Mouse (Mus musculus) embryonic facial prominence, embryonic 11.5 days (tissue): ENCODE results near the gene Soat2. TPM values are rescaled to one million over a fixed set of nuclear protein-coding genes. Genes with fewer than 3 reads are reported as not detected.
A peak's percentile ranks its signal among the peaks of the same experiment; 100 is the strongest.

Experiments used
- ATAC-seq: fragments of 200-750 bp; cut with Nextera tagmentation; replicated peaks from 2 replicates; pipeline ENCODE4 v1.8.0; 2017; ENCODE audit warnings: low read depth; ENCODE audit not compliant: insufficient number of reproducible peaks, low FRiP score, low TSS enrichment
- DNase-seq: peaks from one replicate; pipeline ENCODE4 v3.0.0-alpha.2; 2015; ENCODE audit warnings: low spot score
- H3K27ac ChIP-seq: fragments of 300-500 bp; sonication (generic); replicated peaks from 2 replicates; pipeline ENCODE4 v1.5.1; 2014; ENCODE audit warnings: mild to moderate bottlenecking, low read depth, low read length, control low read depth
- H3K27me3 ChIP-seq: fragments of 300-500 bp; sonication (generic); 2 replicates; pipeline ENCODE4 v1.6.1; 2014; ENCODE audit warnings: mild to moderate bottlenecking, low read length, moderate library complexity, mixed read lengths; ENCODE audit not compliant: control insufficient read depth, insufficient read depth
- H3K36me3 ChIP-seq: fragments of 300-500 bp; sonication (generic); replicated peaks from 2 replicates; pipeline ENCODE4 v1.6.1; 2014; ENCODE audit warnings: low read depth, mild to moderate bottlenecking, low read length, moderate library complexity, mixed read lengths; ENCODE audit not compliant: control insufficient read depth, insufficient read depth
- H3K4me1 ChIP-seq: fragments of 300-500 bp; sonication (generic); 2 replicates; pipeline ENCODE4 v1.6.1; 2014; ENCODE audit warnings: low read length, mixed read lengths; ENCODE audit not compliant: control insufficient read depth, insufficient read depth
- H3K4me2 ChIP-seq: fragments of 300-500 bp; sonication (generic); 2 replicates; pipeline ENCODE4 v1.6.1; 2014; ENCODE audit warnings: low read depth, mild to moderate bottlenecking, control low read depth, low read length, moderate library complexity
- H3K4me3 ChIP-seq: fragments of 300-500 bp; sonication (generic); 2 replicates; pipeline ENCODE4 v1.5.1; 2014; ENCODE audit warnings: low read depth, low read length, control low read depth
- H3K9ac ChIP-seq: fragments of 300-500 bp; sonication (generic); replicated peaks from 2 replicates; pipeline ENCODE4 v1.6.1; 2014; ENCODE audit warnings: mild to moderate bottlenecking, control low read depth, low read length
- H3K9me3 ChIP-seq: fragments of 300-500 bp; sonication (generic); replicated peaks from 2 replicates; pipeline ENCODE4 v1.6.1; 2016; ENCODE audit warnings: mild to moderate bottlenecking, low read length, inconsistent platforms, mixed read lengths; ENCODE audit not compliant: control insufficient read depth
- WGBS: fragments of 180-500 bp; shearing (Covaris S2); extraction: QIAGEN DNeasy Blood & Tissue Kit; methylation state at CpG from one replicate; pipeline ENCODE4 v1.1.7; 2014; 5-methylcytosine and 5-hydroxymethylcytosine counted together
- polyA plus RNA-seq: library from polyadenylated mRNA; unstranded; fragments of >200 nt; fragmentation: Nextera tagmentation; extraction: Ambion mirVana; gene quantifications from 2 replicates; pipeline ENCODE4 v1.2.1, GENCODE M21; 2014

The Soat2 gene
- polyA plus RNA-seq, 1 experiment from 2014 or later = not detected

DNA sequence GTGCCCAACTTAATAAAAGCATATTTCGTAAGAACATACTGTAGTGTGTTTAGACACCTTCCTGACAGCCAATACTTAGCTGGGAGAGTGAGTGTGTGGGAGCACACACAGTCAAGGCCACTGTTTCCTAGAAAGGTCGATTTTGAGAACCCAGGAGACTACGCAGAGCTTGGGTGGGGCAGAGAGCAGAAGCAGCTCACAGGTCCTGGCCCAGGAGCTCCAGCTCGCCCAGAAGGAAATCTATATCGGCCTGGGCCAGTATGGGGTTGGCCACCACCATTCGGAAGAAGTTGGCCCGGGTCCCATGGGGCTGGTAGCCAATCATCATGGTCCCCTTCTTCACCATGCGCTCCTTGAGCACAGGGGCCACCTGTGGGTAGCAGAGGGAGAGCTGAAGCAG lies 27.1 kb downstream of the Soat2 start:
- H3K36me3 ChIP-seq = no peaks in the 10 kb centered on the region
- H3K9ac ChIP-seq = no peak overlapping the region
- DNase-seq (no peak), ATAC-seq (no peak)
- no peak overlapping the region for H3K4me3 ChIP-seq
- no peak overlapping the region for H3K4me2 ChIP-seq
- H3K27me3 ChIP-seq = no peaks in the 10 kb centered on the region
- no peak overlapping the region for H3K27ac ChIP-seq
- WGBS = 92% methylated on average over 8 of the region's 8 CpGs
- no peaks in the 10 kb centered on the region for H3K4me1 ChIP-seq
- no peaks in the 10 kb centered on the region for H3K9me3 ChIP-seq

DNA sequence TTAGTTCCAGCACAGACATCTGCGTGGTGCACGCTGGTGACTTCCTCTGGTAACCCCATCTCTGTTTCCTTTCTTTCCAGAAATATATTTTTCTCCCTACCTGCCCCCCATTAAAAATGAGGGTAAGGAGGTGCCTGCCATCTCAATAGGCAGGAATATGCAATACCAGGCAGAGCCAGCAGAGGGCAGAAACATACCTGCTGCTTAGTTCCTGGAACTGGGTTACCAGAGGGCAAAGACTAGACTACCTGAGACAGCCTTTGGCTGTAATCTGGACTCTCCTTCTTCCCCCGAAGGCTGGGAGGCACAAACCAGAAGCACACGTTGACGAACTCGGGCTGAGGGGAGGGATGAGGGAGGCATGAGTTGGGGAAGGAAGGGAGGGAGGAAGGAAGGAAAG lies 28.0 kb downstream of the Soat2 start:
- H3K36me3 ChIP-seq = no peaks in the 10 kb centered on the region
- no peak overlapping the region for H3K4me3 ChIP-seq
- no peak overlapping the region for H3K9ac ChIP-seq
- H3K27ac ChIP-seq = no peak overlapping the region
- no peaks in the 10 kb centered on the region for H3K4me1 ChIP-seq
- no peaks in the 10 kb centered on the region for H3K9me3 ChIP-seq
- 11% methylated on average over 6 of the region's 6 CpGs for WGBS
- no peak overlapping the region for H3K4me2 ChIP-seq
- ATAC-seq (no peak), DNase-seq (peak; percentile 84)
- no peaks in the 10 kb centered on the region for H3K27me3 ChIP-seq

DNA sequence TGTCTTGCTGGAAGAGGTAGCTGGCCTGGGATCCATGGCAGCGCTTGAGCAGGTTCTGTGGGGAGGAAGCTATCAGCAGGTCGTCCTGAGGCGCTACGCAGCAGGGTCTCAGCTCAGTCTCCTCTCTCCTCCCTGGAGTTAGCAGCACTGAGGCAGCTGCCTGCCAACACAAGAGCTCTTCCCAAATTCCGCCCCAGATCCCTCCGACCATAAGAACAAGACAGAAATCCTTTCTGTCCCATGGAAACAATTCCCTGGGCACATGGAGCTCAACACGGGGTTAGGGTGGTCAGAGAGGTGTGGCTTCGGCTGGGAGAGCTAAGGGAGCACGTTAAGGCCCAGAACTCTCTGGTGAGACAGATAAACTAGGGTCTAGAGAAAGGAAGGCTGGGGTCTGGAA lies 28.8 kb downstream of the Soat2 start:
- DNase-seq (no peak), ATAC-seq (no peak)
- Histone ChIP-seq H3K27me3 (no peaks in the 10 kb centered on the region), H3K4me3 (no peak overlapping the region), H3K36me3 (no peaks in the 10 kb centered on the region), H3K27ac (no peak overlapping the region), H3K4me1 (no peaks in the 10 kb centered on the region), H3K4me2 (no peak overlapping the region), H3K9me3 (no peaks in the 10 kb centered on the region), H3K9ac (no peak overlapping the region)
- 84% methylated on average over 9 of the region's 9 CpGs for WGBS

DNA sequence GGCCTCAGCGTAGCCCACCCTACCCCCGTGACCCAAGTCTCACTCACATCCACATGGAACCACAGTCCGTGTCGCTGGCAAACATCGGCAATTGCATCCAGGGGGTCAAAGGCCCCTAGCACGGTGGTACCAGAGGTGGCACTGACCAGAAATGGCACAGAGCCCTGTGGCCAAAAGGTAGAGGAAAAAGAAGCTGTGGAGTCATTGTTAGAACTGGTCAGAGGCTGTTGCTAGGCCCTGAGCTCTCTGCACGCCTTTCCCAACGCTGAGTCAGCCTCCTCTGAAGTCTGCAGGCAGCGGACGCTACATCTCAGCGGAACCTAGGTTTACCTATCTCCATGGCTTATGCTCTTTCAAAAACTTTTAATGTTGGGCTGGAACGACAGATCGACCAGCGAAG lies 29.6 kb downstream of the Soat2 start:
- Histone ChIP-seq H3K36me3 (no peaks in the 10 kb centered on the region), H3K4me3 (no peak overlapping the region), H3K27me3 (no peaks in the 10 kb centered on the region), H3K4me2 (no peak overlapping the region), H3K27ac (no peak overlapping the region), H3K9me3 (no peaks in the 10 kb centered on the region), H3K9ac (no peak overlapping the region), H3K4me1 (no peaks in the 10 kb centered on the region)
- 91% methylated on average over 14 of the region's 14 CpGs for WGBS
- ATAC-seq (no peak), DNase-seq (no peak)

DNA sequence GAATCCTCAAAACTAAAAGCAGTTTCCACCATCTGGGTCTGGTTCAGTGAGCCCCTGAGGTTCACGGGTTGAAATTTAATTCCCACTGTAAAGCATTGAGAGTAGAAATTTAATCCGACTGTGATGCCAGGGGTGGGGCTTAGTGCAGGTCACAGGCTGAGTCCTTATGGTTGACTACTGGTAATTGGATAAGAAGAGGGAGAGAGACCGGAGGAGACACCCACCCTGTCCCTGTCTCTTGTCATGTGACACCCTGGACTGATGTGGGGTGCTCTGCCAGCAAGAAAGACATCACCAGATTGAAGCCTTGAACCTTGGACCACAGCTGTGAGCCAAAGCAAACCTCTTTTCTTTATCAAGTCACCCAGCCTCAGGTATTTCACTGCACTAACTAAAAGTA lies 32.8 kb downstream of the Soat2 start:
- 53% methylated on average over 3 of the region's 3 CpGs for WGBS
- H3K9me3 ChIP-seq = no peaks in the 10 kb centered on the region
- no peaks in the 10 kb centered on the region for H3K36me3 ChIP-seq
- no peak overlapping the region for H3K4me2 ChIP-seq
- DNase-seq (peak; percentile 35), ATAC-seq (no peak)
- H3K9ac ChIP-seq = no peak overlapping the region
- H3K27me3 ChIP-seq = no peaks in the 10 kb centered on the region
- H3K27ac ChIP-seq = no peak overlapping the region
- H3K4me1 ChIP-seq = no peaks in the 10 kb centered on the region
- H3K4me3 ChIP-seq = no peak overlapping the region

DNA sequence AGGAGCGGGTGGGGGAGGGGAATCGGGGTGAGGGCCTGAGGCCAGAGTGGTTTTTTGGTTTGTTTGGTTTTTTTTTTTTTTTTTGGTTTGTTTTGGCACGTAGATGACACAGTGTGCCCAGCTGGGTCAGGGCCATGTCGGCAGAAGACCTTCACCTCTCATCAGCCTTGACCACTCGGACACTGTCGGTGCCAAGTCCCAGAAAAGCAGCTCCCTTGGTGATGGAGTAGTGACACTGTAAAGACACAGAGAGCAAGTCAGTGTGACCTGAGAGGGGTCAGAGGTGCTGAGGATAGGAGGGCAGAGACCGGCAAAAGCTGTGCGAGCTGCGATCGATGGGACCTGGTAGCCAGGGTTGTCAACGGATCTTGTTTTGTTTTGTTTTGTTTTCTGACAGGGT lies 35.9 kb downstream of the Soat2 start:
- Histone ChIP-seq H3K9ac (no peak overlapping the region), H3K4me1 (no peaks in the 10 kb centered on the region), H3K27me3 (no peaks in the 10 kb centered on the region), H3K36me3 (no peaks in the 10 kb centered on the region), H3K9me3 (no peaks in the 10 kb centered on the region), H3K27ac (no peak overlapping the region), H3K4me3 (no peak overlapping the region), H3K4me2 (no peak overlapping the region)
- DNase-seq = no peak
- no peak for ATAC-seq
- 71% methylated on average over 11 of the region's 11 CpGs for WGBS

DNA sequence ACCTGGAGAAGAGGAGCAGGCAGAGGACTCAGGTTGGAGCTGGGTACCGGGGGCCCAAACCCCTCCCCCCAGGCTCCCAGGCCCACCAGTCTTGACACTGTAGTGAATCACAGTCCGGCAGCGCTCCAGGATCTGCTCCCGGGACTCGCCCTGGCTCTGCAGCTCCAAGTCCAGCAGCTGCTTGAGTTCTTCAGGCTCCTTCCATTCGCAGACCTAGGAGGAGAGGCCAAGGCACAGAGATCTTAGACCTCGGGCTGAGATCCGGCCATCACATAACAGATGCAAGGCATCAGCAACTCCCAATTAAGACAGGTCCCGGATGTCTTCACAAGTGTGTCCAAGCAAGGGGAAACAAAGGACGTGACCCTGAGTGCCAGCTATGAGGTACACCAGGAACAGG lies 37.8 kb downstream of the Soat2 start:
- no peak for ATAC-seq
- no peaks in the 10 kb centered on the region for H3K27me3 ChIP-seq
- no peak overlapping the region for H3K4me3 ChIP-seq
- H3K9ac ChIP-seq = no peak overlapping the region
- H3K4me2 ChIP-seq = no peak overlapping the region
- no peaks in the 10 kb centered on the region for H3K36me3 ChIP-seq
- H3K9me3 ChIP-seq = no peaks in the 10 kb centered on the region
- no peaks in the 10 kb centered on the region for H3K4me1 ChIP-seq
- DNase-seq = no peak
- WGBS = 92% methylated on average over 10 of the region's 10 CpGs
- no peak overlapping the region for H3K27ac ChIP-seq

DNA sequence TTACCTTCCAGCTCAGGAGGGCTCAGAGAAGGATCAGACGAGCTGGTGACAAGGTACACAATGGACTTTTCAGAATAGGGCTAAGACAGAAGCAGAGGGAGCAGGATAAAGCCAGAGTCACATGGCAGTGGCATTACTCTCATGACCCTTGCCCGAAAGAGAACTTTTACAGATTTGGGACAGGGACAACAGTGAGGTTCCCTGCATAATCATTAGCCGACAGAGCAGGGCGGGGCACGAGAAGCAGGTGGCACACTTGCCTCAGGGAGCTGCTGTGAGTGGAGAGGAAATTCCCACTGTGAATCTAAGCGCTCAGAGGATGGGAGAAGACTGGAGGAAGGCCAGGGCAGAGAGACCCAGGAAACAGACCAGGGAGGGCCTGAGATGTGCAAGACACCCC lies 38.6 kb downstream of the Soat2 start:
- Histone ChIP-seq H3K27ac (no peak overlapping the region), H3K4me1 (no peaks in the 10 kb centered on the region), H3K4me3 (no peak overlapping the region), H3K4me2 (no peak overlapping the region), H3K9ac (no peak overlapping the region), H3K36me3 (no peaks in the 10 kb centered on the region), H3K27me3 (no peaks in the 10 kb centered on the region), H3K9me3 (no peaks in the 10 kb centered on the region)
- ATAC-seq (no peak), DNase-seq (no peak)
- WGBS = 62% methylated on average over 6 of the region's 6 CpGs

DNA sequence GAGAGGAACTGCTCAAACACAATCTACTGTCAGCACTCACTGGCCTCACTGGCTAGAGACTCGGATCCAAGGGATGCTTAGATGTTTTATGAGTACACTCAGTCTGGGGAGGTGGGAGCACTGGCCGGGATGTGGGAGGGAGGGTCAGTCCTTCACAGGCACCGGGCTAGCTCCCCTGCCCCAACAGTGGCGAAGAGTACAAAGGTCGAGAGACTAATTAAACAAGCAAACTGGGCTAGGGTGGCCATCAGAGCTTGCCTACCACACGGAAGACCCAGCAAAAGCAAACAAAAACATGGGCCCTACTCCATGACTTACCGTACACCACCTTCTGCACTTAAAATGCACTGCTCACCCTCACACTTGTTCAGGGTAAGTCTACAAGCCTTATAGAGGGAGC lies 41.4 kb downstream of the Soat2 start:
- H3K4me2 ChIP-seq = no peak overlapping the region
- no peak overlapping the region for H3K27ac ChIP-seq
- DNase-seq (no peak), ATAC-seq (no peak)
- no peaks in the 10 kb centered on the region for H3K4me1 ChIP-seq
- no peak overlapping the region for H3K9ac ChIP-seq
- no peaks in the 10 kb centered on the region for H3K36me3 ChIP-seq
- no peaks in the 10 kb centered on the region for H3K27me3 ChIP-seq
- no peaks in the 10 kb centered on the region for H3K9me3 ChIP-seq
- no peak overlapping the region for H3K4me3 ChIP-seq
- WGBS = 60% methylated on average over 7 of the region's 7 CpGs
